Mouse (Mus musculus) urinary bladder, adult 18-20 months (tissue): ENCODE data around the gene Kbtbd12.

Source experiments
- DNase-seq, 2 experiments: peaks; one replicate each; pipeline ENCODE4 v3.0.0; 2022; ENCODE audit warnings: low spot score in 2 of 2, mixed read lengths in 2 of 2

Kbtbd12 gene

GRCm38 (mm10) chr6:88626912-88627311 lies 10.8 kb downstream of the Kbtbd12 start:
- DNase-seq, result no peak

- no peak for DNase-seq
These were observed 11.3 kb downstream of the Kbtbd12 start for GRCm38 (mm10) chr6:88626462-88626861.

- DNase-seq, result no peak
These were observed 15.8 kb downstream of the Kbtbd12 start for GRCm38 (mm10) chr6:88621816-88622481.

- DNase-seq, result no peak
These were observed 18.2 kb downstream of the Kbtbd12 start for GRCm38 (mm10) chr6:88619542-88619941.

GRCm38 (mm10) chr6:88615352-88615751 lies 22.4 kb downstream of the Kbtbd12 start:
- DNase-seq, result no peak

GRCm38 (mm10) chr6:88606417-88606816 lies 31.3 kb downstream of the Kbtbd12 start:
- DNase-seq, result no peak

- no peak for DNase-seq
These were observed 32.0 kb downstream of the Kbtbd12 start for GRCm38 (mm10) chr6:88605715-88606114.

- DNase-seq, result no peak
These were observed 32.5 kb downstream of the Kbtbd12 start for GRCm38 (mm10) chr6:88605235-88605634.

GRCm38 (mm10) chr6:88596108-88596507 lies 41.6 kb downstream of the Kbtbd12 start:
- DNase-seq, result no peak

- DNase-seq, result no peak
These were observed 45.4 kb downstream of the Kbtbd12 start for GRCm38 (mm10) chr6:88592367-88592766.

GRCm38 (mm10) chr6:88590231-88590630 lies 47.5 kb downstream of the Kbtbd12 start:
- DNase-seq, result no peak

- DNase-seq, result peak in 1 of 2 experiments; percentile 6
These were observed 48.2 kb downstream of the Kbtbd12 start for GRCm38 (mm10) chr6:88589517-88589916.

GRCm38 (mm10) chr6:88588581-88589256 lies 49.0 kb downstream of the Kbtbd12 start:
- no peak for DNase-seq

- DNase-seq, result no peak
These were observed 50.7 kb downstream of the Kbtbd12 start for GRCm38 (mm10) chr6:88587091-88587490.

- no peak for DNase-seq
These were observed 53.8 kb downstream of the Kbtbd12 start for GRCm38 (mm10) chr6:88583950-88584349.

GRCm38 (mm10) chr6:88576495-88576894 lies 61.3 kb downstream of the Kbtbd12 start:
- DNase-seq, result no peak

GRCm38 (mm10) chr6:88566676-88567075 lies 71.1 kb downstream of the Kbtbd12 start:
- no peak for DNase-seq

GRCm38 (mm10) chr6:88565033-88565432 lies 72.7 kb downstream of the Kbtbd12 start:
- DNase-seq, result no peak

GRCm38 (mm10) chr6:88560156-88560555 lies 77.6 kb downstream of the Kbtbd12 start:
- no peak for DNase-seq

GRCm38 (mm10) chr6:88559688-88560087 lies 78.1 kb downstream of the Kbtbd12 start:
- no peak for DNase-seq

- no peak for DNase-seq
These were observed 79.7 kb downstream of the Kbtbd12 start for GRCm38 (mm10) chr6:88558076-88558475.

GRCm38 (mm10) chr6:88557548-88557947 lies 80.2 kb downstream of the Kbtbd12 start:
- DNase-seq, result no peak

GRCm38 (mm10) chr6:88549916-88550315 lies 87.8 kb downstream of the Kbtbd12 start:
- no peak for DNase-seq
